Mouse (Mus musculus) G1E (cell line): ENCODE measurements around the gene Cnst. TPM values are rescaled to one million over a fixed set of nuclear protein-coding genes. Genes with fewer than 3 reads are reported as not detected.
"Not testable (repeated sequence)": the region's sequence is repeated elsewhere in the genome, so short reads cannot be mapped to it uniquely, and the experiment has no call there.

ENCODE experiments used
- ATAC-seq: 2 replicates; pipeline ENCODE4 v1.8.0; 2016; ENCODE audit warnings: mild to moderate bottlenecking; ENCODE audit not compliant: insufficient number of reproducible peaks, poor library complexity, low FRiP score, severe bottlenecking; ENCODE audit errors: extremely low read depth
- DNase-seq: peaks from one replicate; pipeline ENCODE4 v3.0.0; 2012; ENCODE audit warnings: low spot score
- H3K27me3 ChIP-seq: 2 replicates; pipeline ENCODE4 v1.6.1; 2012; ENCODE audit warnings: mild to moderate bottlenecking, low read length, inconsistent platforms; ENCODE audit not compliant: insufficient read depth
- H3K36me3 ChIP-seq: replicated peaks from 2 replicates; pipeline ENCODE3; 2012; ENCODE audit warnings: mild to moderate bottlenecking, inconsistent platforms
- H3K4me1 ChIP-seq: 2 replicates; pipeline ENCODE4 v1.6.1; 2012; ENCODE audit warnings: low read depth, low read length, inconsistent platforms, mixed read lengths; ENCODE audit not compliant: insufficient read depth
- H3K4me3 ChIP-seq: 2 replicates; pipeline ENCODE4 v1.5.1; 2012; ENCODE audit warnings: low read depth, mild to moderate bottlenecking, inconsistent platforms, low read length, moderate library complexity, mixed read lengths
- H3K9me3 ChIP-seq: replicated peaks from 2 replicates; pipeline ENCODE4 v1.6.1; 2012; ENCODE audit warnings: inconsistent platforms
- CTCF ChIP-seq: IDR thresholded peaks from 2 replicates; pipeline ENCODE4 v1.5.1; 2012; ENCODE audit warnings: low read depth, low read length, inconsistent platforms, mixed read lengths
- GATA1 ChIP-seq: IDR thresholded peaks from 2 replicates; pipeline ENCODE4 v1.6.1; 2012; ENCODE audit warnings: borderline replicate concordance, low read length, inconsistent platforms, mixed read lengths
- GATA2 ChIP-seq: IDR thresholded peaks from 2 replicates; pipeline ENCODE4 v1.6.1; 2012; ENCODE audit warnings: low read depth, low read length, inconsistent platforms, borderline replicate concordance
- POLR2AphosphoS5 ChIP-seq: IDR thresholded peaks from 2 replicates; pipeline ENCODE4 v1.6.1; 2012; ENCODE audit warnings: low read depth, low read length, inconsistent platforms; ENCODE audit not compliant: insufficient replicate concordance
- TAL1 ChIP-seq: conservative IDR thresholded peaks from 2 replicates; pipeline ENCODE4 v1.6.1; 2012; ENCODE audit warnings: low read depth, low read length, inconsistent platforms, mixed read lengths
- polyA plus RNA-seq: library from polyadenylated mRNA; stranded (reverse); fragments of >175 nt; gene quantifications from 2 replicates; pipeline ENCODE4 v1.2.3, GENCODE M21; 2012
- total RNA-seq, 2 experiments: library from RNA; stranded (forward) in 1 of 2; stranded (reverse) in 1 of 2; fragments of 200-1000 nt in 1 of 2; fragments of >200 nt in 1 of 2; fragmentation: Nextera tagmentation in 1 of 2; gene quantifications; 2 replicates each; pipeline ENCODE4 v1.2.3; 2014 to 2017

Cnst gene
- total and polyA plus RNA-seq, 3 experiments = 14.4 to 32.9 (median 27.1) TPM

GRCm38 (mm10) chr1:179644151-179644550 lies 98.0 kb downstream of the Cnst start:
- peaks cover 56% of the 10 kb centered on the region for H3K4me1 ChIP-seq
- H3K36me3 ChIP-seq = no peaks in the 10 kb centered on the region
- DNase-seq (no peak), ATAC-seq (no peak)
- H3K9me3 ChIP-seq = no peaks in the 10 kb centered on the region
- TF ChIP-seq TAL1 (no peak), POLR2AphosphoS5 (no peak), CTCF (no peak), GATA2 (no peak), GATA1 (no peak)
- H3K27me3 ChIP-seq = peaks cover 12% of the 10 kb centered on the region
- H3K4me3 ChIP-seq = no peak overlapping the region

- H3K9me3 ChIP-seq = no peaks in the 10 kb centered on the region
- ATAC-seq = peak; percentile 56
- H3K4me3 ChIP-seq = peak overlapping the region; percentile 53; the same call in 1 of the 2 replicates
- TF ChIP-seq CTCF = peak; percentile 89
- TF ChIP-seq GATA1 = no peak
- no peak for TF ChIP-seq TAL1
- TF ChIP-seq POLR2AphosphoS5 = no peak
- H3K4me1 ChIP-seq = peaks cover 68% of the 10 kb centered on the region
- peaks cover 12% of the 10 kb centered on the region for H3K27me3 ChIP-seq
- peak; percentile 63 for DNase-seq
- H3K36me3 ChIP-seq = no peaks in the 10 kb centered on the region
Observed at GRCm38 (mm10) chr1:179645101-179645979, 99.2 kb downstream of the Cnst start.

- H3K9me3 ChIP-seq = peaks cover 4% of the 10 kb centered on the region
- ATAC-seq (no peak), DNase-seq (no peak)
- no peaks in the 10 kb centered on the region for H3K36me3 ChIP-seq
- no peak for TF ChIP-seq POLR2AphosphoS5
- TF ChIP-seq GATA1 = no peak
- TF ChIP-seq TAL1 = no peak
- no peak for TF ChIP-seq CTCF
- no peak for TF ChIP-seq GATA2
- no peak overlapping the region; the same call in 1 of the 2 replicates for H3K4me3 ChIP-seq
- H3K4me1 ChIP-seq = peaks cover 74% of the 10 kb centered on the region
- H3K27me3 ChIP-seq = peaks cover 12% of the 10 kb centered on the region
Observed at GRCm38 (mm10) chr1:179645980-179646268, 99.8 kb downstream of the Cnst start.

- peak overlapping the region; percentile 56; the same call in 1 of the 2 replicates for H3K4me3 ChIP-seq
- peaks cover 12% of the 10 kb centered on the region for H3K27me3 ChIP-seq
- DNase-seq, ATAC-seq, H3K9me3 ChIP-seq, H3K36me3 ChIP-seq: not testable (repeated sequence)
- peaks cover 84% of the 10 kb centered on the region for H3K4me1 ChIP-seq
Observed at GRCm38 (mm10) chr1:179648678-179649077, 102.5 kb downstream of the Cnst start.

GRCm38 (mm10) chr1:179649324-179649723 lies 103.2 kb downstream of the Cnst start:
- TF ChIP-seq CTCF = no peak
- peak; percentile 93 for TF ChIP-seq TAL1
- TF ChIP-seq GATA1 = no peak
- 0 out of 2 replicates have a peak, but pooled peaks have one; percentile 55 for TF ChIP-seq GATA2
- Histone ChIP-seq H3K36me3 (no peaks in the 10 kb centered on the region), H3K4me3 (peak overlapping the region; percentile 56; the same call in 1 of the 2 replicates), H3K27me3 (peaks cover 7% of the 10 kb centered on the region), H3K4me1 (peaks cover 79% of the 10 kb centered on the region), H3K9me3 (peaks cover 9% of the 10 kb centered on the region)
- DNase-seq = peak; percentile 67
- ATAC-seq = peak; percentile 92

- no peaks in the 10 kb centered on the region for H3K36me3 ChIP-seq
- ATAC-seq = no peak
Observed at GRCm38 (mm10) chr1:179650284-179650683, 104.1 kb downstream of the Cnst start.

More at GRCm38 (mm10) chr1:179650284-179650683, 104.1 kb downstream of the Cnst start:
- H3K27me3 ChIP-seq = peaks cover 7% of the 10 kb centered on the region; the same call in 1 of the 2 replicates
- peaks cover 9% of the 10 kb centered on the region for H3K9me3 ChIP-seq
- no peak for TF ChIP-seq CTCF
- no peak for TF ChIP-seq TAL1
- TF ChIP-seq GATA1 = no peak
- TF ChIP-seq POLR2AphosphoS5 = no peak
- TF ChIP-seq GATA2 = no peak
- H3K4me1 ChIP-seq = peaks cover 71% of the 10 kb centered on the region
- H3K4me3 ChIP-seq = no peak overlapping the region
- no peak for DNase-seq
